Mouse (Mus musculus) small intestine, adult 2 months (tissue): ENCODE measurements around the gene Cntn4. TPM values are rescaled to one million over a fixed set of nuclear protein-coding genes. Genes with fewer than 3 reads are reported as not detected.

Experiments
- H3K27ac ChIP-seq: fragments of 200-500 bp; 2 replicates; pipeline ENCODE4 v1.5.1; 2012; ENCODE audit warnings: low read depth, low read length, control low read depth, inconsistent platforms; ENCODE audit not compliant: insufficient read depth
- H3K27me3 ChIP-seq: fragments of 200-500 bp; 2 replicates; pipeline ENCODE4 v1.6.1; 2012; ENCODE audit warnings: mild to moderate bottlenecking, moderate library complexity, low read length, inconsistent platforms; ENCODE audit not compliant: control insufficient read depth, insufficient read depth
- H3K36me3 ChIP-seq: fragments of 200-500 bp; 2 replicates; pipeline ENCODE4 v1.6.1; 2012; ENCODE audit warnings: mild to moderate bottlenecking, low read length, control low read depth, inconsistent platforms; ENCODE audit not compliant: control insufficient read depth, insufficient read depth
- H3K4me1 ChIP-seq: fragments of 200-500 bp; 2 replicates; pipeline ENCODE4 v1.6.1; 2012; ENCODE audit warnings: low read length, inconsistent platforms, mixed read lengths; ENCODE audit not compliant: control insufficient read depth, insufficient read depth, insufficient read length
- H3K4me3 ChIP-seq: fragments of 200-500 bp; 2 replicates; pipeline ENCODE4 v1.5.1; 2012; ENCODE audit warnings: low read depth, mild to moderate bottlenecking, control low read depth, inconsistent platforms, low read length, moderate library complexity
- CTCF ChIP-seq: fragments of 200-500 bp; IDR thresholded peaks from 2 replicates; pipeline ENCODE4 v1.5.1; 2012; ENCODE audit warnings: low read depth, mild to moderate bottlenecking, control low read depth, inconsistent platforms, low read length, moderate library complexity, mixed read lengths; ENCODE audit not compliant: insufficient replicate concordance, insufficient read length; ENCODE audit errors: extremely low read depth
- POLR2A ChIP-seq: fragments of 200-500 bp; IDR thresholded peaks from 2 replicates; pipeline ENCODE4 v1.6.1; 2012; ENCODE audit warnings: low read depth, mild to moderate bottlenecking, control low read depth, inconsistent platforms, low read length, moderate library complexity
- WGBS: fragments of 180-500 bp; shearing (Covaris S2); methylation state at CpG from one replicate; pipeline ENCODE4 v1.1.7; 2018; 5-methylcytosine and 5-hydroxymethylcytosine counted together
- polyA plus RNA-seq: library from polyadenylated mRNA; depleted of rRNA; stranded (reverse); fragments of >200 nt; gene quantifications from 2 replicates; pipeline ENCODE4 v1.2.3, GENCODE M21; 2012

The Cntn4 gene
- polyA plus RNA-seq, 1 experiment = not detected

DNA sequence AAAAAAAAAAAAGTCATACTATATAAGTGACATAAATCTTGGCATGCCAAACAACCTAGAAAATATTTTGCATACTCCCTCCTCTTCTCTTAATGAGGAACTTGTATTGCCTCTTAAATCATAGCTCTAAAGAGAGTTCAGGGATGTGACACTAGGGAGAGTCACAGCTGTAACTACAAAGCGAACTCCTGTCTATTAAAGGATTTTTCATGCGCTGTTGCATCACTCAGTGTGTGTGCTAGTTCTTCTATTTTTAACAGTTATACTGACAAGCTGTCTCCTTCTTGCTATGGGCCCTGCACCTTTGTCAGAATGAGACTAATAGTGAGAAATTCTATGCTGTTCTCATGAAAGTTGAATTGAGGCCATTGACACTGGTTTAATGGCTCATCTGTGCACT is 588.8 kb downstream of the Cntn4 start:
- H3K27ac ChIP-seq = no peak overlapping the region
- H3K27me3 ChIP-seq = no peaks in the 10 kb centered on the region
- H3K36me3 ChIP-seq = no peaks in the 10 kb centered on the region
- H3K4me1 ChIP-seq = no peaks in the 10 kb centered on the region
- TF ChIP-seq CTCF (no peak), POLR2A (no peak)
- 85% methylated on average over 2 of the region's 2 CpGs for WGBS
- no peak overlapping the region for H3K4me3 ChIP-seq

DNA sequence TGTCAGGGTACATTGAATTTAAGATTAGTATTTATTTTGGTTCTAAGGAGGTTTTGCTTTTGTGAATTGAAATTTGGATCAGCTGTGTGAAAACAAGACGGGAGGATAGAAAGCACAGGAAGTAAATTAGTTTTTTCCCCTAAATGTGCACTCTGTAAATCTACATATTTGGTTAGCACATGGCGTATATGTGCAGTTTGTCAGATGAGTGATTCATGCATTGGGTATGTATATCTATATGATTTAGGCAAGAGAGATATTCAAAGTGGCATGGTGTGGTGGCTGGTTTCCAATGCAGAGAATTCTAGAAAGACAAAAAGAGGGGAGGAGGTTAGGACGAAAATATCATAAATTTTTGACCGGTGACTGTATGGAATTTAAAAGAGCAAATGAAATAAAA is 591.3 kb downstream of the Cntn4 start:
- Histone ChIP-seq H3K36me3 (no peaks in the 10 kb centered on the region), H3K27ac (no peak overlapping the region), H3K4me3 (no peak overlapping the region), H3K4me1 (no peaks in the 10 kb centered on the region), H3K27me3 (no peaks in the 10 kb centered on the region)
- TF ChIP-seq CTCF (no peak), POLR2A (no peak)
- 80% methylated on average over 4 of the region's 4 CpGs for WGBS

- H3K27ac ChIP-seq = no peak overlapping the region
- H3K36me3 ChIP-seq = no peaks in the 10 kb centered on the region
- H3K4me3 ChIP-seq = no peak overlapping the region
- 33% methylated on average over 2 of the region's 2 CpGs for WGBS
- H3K4me1 ChIP-seq = no peaks in the 10 kb centered on the region
- no peaks in the 10 kb centered on the region for H3K27me3 ChIP-seq
- TF ChIP-seq POLR2A (no peak), CTCF (no peak)
These were observed 599.7 kb downstream of the Cntn4 start for GRCm38 (mm10) chr6:106277139-106277538.

- H3K4me3 ChIP-seq = no peak overlapping the region
- 87% methylated on average over 6 of the region's 6 CpGs for WGBS
- TF ChIP-seq POLR2A = no peak
- TF ChIP-seq CTCF = no peak
- no peaks in the 10 kb centered on the region for H3K36me3 ChIP-seq
- no peaks in the 10 kb centered on the region for H3K4me1 ChIP-seq
- H3K27me3 ChIP-seq = no peaks in the 10 kb centered on the region
- no peak overlapping the region for H3K27ac ChIP-seq
These were observed 604.2 kb downstream of the Cntn4 start for GRCm38 (mm10) chr6:106281621-106282020.

GRCm38 (mm10) chr6:106283815-106284214 is 606.4 kb downstream of the Cntn4 start:
- Histone ChIP-seq H3K36me3 (no peaks in the 10 kb centered on the region), H3K4me1 (no peaks in the 10 kb centered on the region), H3K27me3 (no peaks in the 10 kb centered on the region), H3K4me3 (no peak overlapping the region), H3K27ac (no peak overlapping the region)
- no peak for TF ChIP-seq POLR2A
- no peak for TF ChIP-seq CTCF
- 13% methylated on average over 1 of the region's 1 CpGs for WGBS

DNA sequence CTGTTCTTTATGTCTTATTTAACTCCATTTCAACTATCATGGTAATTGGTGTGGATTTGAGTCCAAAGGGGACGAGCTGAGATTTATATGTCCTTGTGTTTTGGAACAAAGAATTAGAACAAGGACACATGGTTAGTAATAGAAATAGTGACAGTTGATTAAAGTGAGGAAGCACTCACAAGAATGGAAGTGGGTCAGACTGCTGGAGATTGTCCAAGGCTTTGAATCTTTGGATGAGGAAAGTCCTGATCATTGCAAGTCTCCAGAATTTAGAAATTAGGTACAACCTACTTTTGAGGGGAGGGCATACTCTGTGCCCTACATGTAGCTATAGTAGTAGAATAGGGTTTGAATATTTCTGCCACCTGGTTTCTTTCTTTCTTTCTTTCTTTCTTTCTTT is 622.0 kb downstream of the Cntn4 start:
- Histone ChIP-seq H3K4me3 (no peak overlapping the region), H3K4me1 (no peaks in the 10 kb centered on the region), H3K36me3 (no peaks in the 10 kb centered on the region), H3K27ac (no peak overlapping the region), H3K27me3 (no peaks in the 10 kb centered on the region)
- WGBS = 54% methylated on average over 1 of the region's 1 CpGs
- TF ChIP-seq POLR2A (no peak), CTCF (no peak)

DNA sequence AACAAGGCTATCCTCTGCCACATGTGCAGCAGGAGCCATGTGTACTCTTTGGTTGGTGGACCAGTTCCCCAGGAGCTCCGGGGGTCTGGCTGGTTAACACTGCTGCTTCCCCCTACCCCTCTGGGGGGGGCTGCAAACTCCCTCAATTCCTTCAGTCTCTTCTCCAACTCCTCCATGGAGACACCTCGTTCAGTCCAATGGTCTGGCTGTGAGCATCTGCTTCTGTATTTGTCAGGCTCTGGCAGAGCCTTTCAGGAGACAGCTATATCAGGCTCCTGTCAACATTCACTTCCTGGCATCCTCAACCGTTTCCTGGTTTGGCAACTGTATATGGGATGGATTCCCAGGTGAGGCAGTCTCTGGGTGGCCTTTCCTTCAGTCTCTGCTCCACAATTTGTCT is 622.7 kb downstream of the Cntn4 start:
- no peaks in the 10 kb centered on the region for H3K36me3 ChIP-seq
- H3K4me3 ChIP-seq = no peak overlapping the region
- 54% methylated on average over 3 of the region's 3 CpGs for WGBS
- H3K4me1 ChIP-seq = no peaks in the 10 kb centered on the region
- no peak overlapping the region for H3K27ac ChIP-seq
- H3K27me3 ChIP-seq = no peaks in the 10 kb centered on the region
- no peak for TF ChIP-seq POLR2A

DNA sequence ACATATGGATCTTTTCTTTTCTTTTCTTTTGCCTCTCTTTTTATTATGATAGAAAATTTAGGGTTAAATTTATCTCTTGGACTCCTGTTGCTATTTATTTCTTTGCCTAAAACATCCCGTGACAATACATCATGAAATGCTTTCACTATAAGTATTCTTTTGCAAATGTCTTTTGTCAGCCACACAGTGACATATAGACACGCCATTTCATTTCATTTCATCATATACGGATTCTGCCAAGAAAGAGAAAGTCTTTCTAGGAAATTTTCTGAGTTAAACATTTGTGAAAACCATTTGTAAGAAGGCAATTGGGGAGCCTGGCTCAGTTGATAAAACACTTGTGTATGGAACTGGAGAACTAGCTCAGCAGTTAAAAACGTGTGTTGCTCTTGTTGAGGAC is 625.0 kb downstream of the Cntn4 start:
- Histone ChIP-seq H3K27me3 (no peaks in the 10 kb centered on the region), H3K36me3 (no peaks in the 10 kb centered on the region), H3K4me3 (no peak overlapping the region), H3K4me1 (no peaks in the 10 kb centered on the region), H3K27ac (no peak overlapping the region)
- 61% methylated on average over 4 of the region's 4 CpGs for WGBS
- no peak for TF ChIP-seq POLR2A
- no peak for TF ChIP-seq CTCF
